Mouse (Mus musculus): Measurements from ENCODE around the gene Apopt1. TPM values are rescaled to one million over a fixed set of nuclear protein-coding genes. Genes with fewer than 3 reads are reported as not detected.
"Not testable (repeated sequence)": the region's sequence is repeated elsewhere in the genome, so short reads cannot be mapped to it uniquely, and the experiment has no call there.

Gene Apopt1
- polyA plus RNA-seq, 1 experiment from 2014 or later = 41.8 TPM

DNA sequence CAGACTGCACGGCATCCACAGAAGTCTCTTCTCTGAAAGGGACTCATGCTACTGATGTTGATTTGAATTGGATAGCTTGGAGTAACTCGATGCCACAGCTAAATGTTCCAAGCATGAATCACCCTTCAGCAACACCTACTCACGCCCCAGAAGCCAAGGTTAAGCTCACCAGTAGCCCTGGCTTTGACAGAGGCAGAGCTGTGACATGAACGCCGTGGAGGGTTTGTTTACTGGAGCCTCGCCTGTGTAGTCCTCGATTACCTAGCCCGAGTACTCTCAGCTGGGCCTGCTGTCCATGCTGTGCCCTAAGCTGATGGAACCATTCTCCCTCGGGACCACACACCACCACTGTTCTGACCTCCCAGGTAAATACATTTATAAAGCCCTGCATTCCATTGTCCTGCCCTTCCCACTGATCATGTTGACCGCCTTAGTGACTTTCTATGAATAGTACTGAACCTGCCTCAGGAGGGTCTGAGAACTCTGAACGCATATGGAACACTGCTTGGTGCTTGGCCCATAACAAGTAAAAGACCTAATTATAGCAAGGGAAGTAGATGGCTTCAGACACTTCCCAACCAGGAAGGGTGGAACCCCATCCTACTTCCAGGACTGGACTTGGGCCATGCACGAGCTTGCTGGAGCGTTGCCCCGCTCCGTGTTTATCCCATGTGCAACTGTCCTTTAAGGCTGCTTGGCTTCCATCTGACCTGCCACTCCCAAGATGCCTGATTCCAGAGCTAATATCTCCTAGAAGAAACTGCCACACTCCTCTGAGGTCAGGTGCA lies 7.7 kb upstream of the Apopt1 start:
- 20% methylated on average over 15 of the region's 15 CpGs for WGBS
- DNase-seq (ENCODE audit: low spot score) = no peak
- peak overlapping the region; percentile 85 for H3K27ac ChIP-seq (replicated peaks)
- no peak overlapping the region for H3K4me2 ChIP-seq (replicated peaks; ENCODE audit: low read depth)
- H3K27me3 ChIP-seq (ENCODE audit: control insufficient read depth, insufficient read depth, low read length) = no peaks in the 10 kb centered on the region
- H3K9me3 ChIP-seq (ENCODE audit: control insufficient read depth, low read length) = no peaks in the 10 kb centered on the region
- no peak overlapping the region for H3K4me3 ChIP-seq (ENCODE audit: low read depth, low read length)
- H3K9ac ChIP-seq (ENCODE audit: low read length) = no peak overlapping the region
- peak; percentile 70 for ATAC-seq (ENCODE audit: low FRiP score, low TSS enrichment)
- peaks cover 10% of the 10 kb centered on the region; the same call in 1 of the 2 replicates for H3K36me3 ChIP-seq (ENCODE audit: control insufficient read depth, insufficient read depth, low read length)
- peaks cover 13% of the 10 kb centered on the region for H3K4me1 ChIP-seq (replicated peaks; ENCODE audit: control insufficient read depth, insufficient read depth)
- TF ChIP-seq CTCF (IDR thresholded peaks at IDR 0.05; ENCODE audit: low read depth) (no peak), EP300 (optimal IDR thresholded peaks at IDR 0.05) (no peak)

DNA sequence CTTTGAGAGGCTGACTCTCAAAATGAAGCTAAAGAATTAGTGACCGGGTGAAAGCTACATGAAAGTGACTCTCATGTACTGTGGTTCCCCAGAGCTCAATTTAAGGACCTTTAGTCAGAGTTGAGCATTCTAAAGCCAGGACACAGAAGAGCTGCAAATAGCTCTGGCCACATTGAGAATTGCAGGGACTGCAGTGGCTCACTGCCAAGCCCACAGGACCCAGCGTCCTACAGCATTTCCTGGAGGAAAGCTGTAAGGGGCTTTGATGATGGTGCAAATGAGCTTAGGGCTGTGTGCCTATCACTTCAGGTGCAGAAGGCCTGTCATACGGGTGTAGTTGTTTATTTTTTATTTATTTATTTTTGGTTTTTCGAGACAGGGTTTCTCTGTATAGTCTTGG lies 4.9 kb upstream of the Apopt1 start:
- ATAC-seq (ENCODE audit: low FRiP score, low TSS enrichment) (no peak), DNase-seq (ENCODE audit: low spot score) (no peak)
- H3K27ac ChIP-seq (replicated peaks) = peak overlapping the region; percentile 4; the same call in 1 of the 2 replicates
- no peaks in the 10 kb centered on the region for H3K27me3 ChIP-seq (ENCODE audit: control insufficient read depth, insufficient read depth, low read length)
- no peak overlapping the region for H3K9ac ChIP-seq (ENCODE audit: low read length)
- no peak overlapping the region for H3K4me3 ChIP-seq (ENCODE audit: low read depth, low read length)
- H3K9me3 ChIP-seq (ENCODE audit: control insufficient read depth, low read length) = no peaks in the 10 kb centered on the region
- no peak for TF ChIP-seq EP300 (optimal IDR thresholded peaks at IDR 0.05)
- TF ChIP-seq CTCF (IDR thresholded peaks at IDR 0.05; ENCODE audit: low read depth) = no peak
- WGBS = 64% methylated on average over 4 of the region's 4 CpGs
- no peak overlapping the region for H3K4me2 ChIP-seq (replicated peaks; ENCODE audit: low read depth)
- peaks cover 16% of the 10 kb centered on the region for H3K4me1 ChIP-seq (replicated peaks; ENCODE audit: control insufficient read depth, insufficient read depth)
- H3K36me3 ChIP-seq (ENCODE audit: control insufficient read depth, insufficient read depth, low read length) = peaks cover 16% of the 10 kb centered on the region; the same call in 1 of the 2 replicates

DNA sequence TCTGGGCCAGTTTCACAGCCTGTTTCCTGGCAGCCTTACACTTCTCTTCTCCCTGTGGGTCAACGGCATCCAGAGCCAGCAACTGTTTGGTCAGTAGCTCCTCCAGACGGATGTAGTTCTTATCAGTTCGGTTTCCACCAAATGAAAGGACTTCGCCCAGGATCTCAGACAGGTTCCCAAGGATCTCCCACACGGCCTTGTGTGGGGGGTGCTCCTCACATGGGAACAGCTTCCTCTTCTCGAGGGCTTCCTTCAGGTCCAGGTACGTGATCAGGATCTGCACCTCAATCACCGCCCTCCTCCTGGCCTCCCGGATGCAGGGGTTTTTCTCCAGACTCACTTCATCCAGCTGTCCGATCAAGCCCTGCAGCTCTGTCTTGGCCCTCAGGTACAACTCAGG lies 3.0 kb upstream of the Apopt1 start:
- ATAC-seq (ENCODE audit: low FRiP score, low TSS enrichment) (no peak), DNase-seq (ENCODE audit: low spot score) (no peak)
- Histone ChIP-seq H3K4me1 (replicated peaks; ENCODE audit: control insufficient read depth, insufficient read depth) (peaks cover 11% of the 10 kb centered on the region), H3K27me3 (ENCODE audit: control insufficient read depth, insufficient read depth, low read length) (no peaks in the 10 kb centered on the region), H3K4me3 (ENCODE audit: low read depth, low read length) (no peak overlapping the region), H3K9me3 (ENCODE audit: control insufficient read depth, low read length) (no peaks in the 10 kb centered on the region), H3K9ac (ENCODE audit: low read length) (no peak overlapping the region), H3K36me3 (ENCODE audit: control insufficient read depth, insufficient read depth, low read length) (peaks cover 16% of the 10 kb centered on the region; the same call in 1 of the 2 replicates), H3K27ac (replicated peaks) (no peak overlapping the region), H3K4me2 (replicated peaks; ENCODE audit: low read depth) (no peak overlapping the region)
- TF ChIP-seq CTCF (IDR thresholded peaks at IDR 0.05; ENCODE audit: low read depth) (no peak), EP300 (optimal IDR thresholded peaks at IDR 0.05) (no peak)
- 82% methylated on average over 10 of the region's 10 CpGs for WGBS

DNA sequence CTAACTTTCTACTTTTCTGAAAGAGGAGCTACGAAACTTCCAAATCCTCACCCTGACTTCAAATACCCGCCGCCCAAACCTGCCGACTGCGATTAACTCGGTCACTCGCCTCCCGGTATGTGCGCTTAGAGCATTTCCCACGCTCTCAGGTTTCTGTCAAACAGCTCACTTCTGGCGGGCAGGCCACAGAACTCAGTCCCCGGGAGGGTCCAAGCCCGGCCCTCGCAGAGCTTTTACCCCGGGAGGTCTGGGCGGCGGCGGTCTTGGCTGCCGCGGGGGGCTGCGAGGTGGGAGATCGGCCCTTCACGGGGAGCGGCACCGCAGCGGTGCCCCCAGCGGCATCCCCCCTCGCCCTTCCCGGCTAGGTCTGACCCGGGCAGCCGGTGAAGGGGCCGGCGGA lies 585 bp upstream of the Apopt1 start:
- TF ChIP-seq EP300 (optimal IDR thresholded peaks at IDR 0.05) (no peak), CTCF (IDR thresholded peaks at IDR 0.05; ENCODE audit: low read depth) (no peak)
- DNase-seq (ENCODE audit: low spot score) = no peak
- peak overlapping the region; percentile 83 for H3K4me2 ChIP-seq (replicated peaks; ENCODE audit: low read depth)
- no peaks in the 10 kb centered on the region for H3K9me3 ChIP-seq (ENCODE audit: control insufficient read depth, low read length)
- no peaks in the 10 kb centered on the region for H3K27me3 ChIP-seq (ENCODE audit: control insufficient read depth, insufficient read depth, low read length)
- H3K4me3 ChIP-seq (ENCODE audit: low read depth, low read length) = peak overlapping the region; percentile 94
- peaks cover 3% of the 10 kb centered on the region; the same call in 1 of the 2 replicates for H3K4me1 ChIP-seq (replicated peaks; ENCODE audit: control insufficient read depth, insufficient read depth)
- ATAC-seq (ENCODE audit: low FRiP score, low TSS enrichment) = peak; percentile 6; the same call in 1 of the 2 replicates
- WGBS = under 1% methylated on average over 29 of the region's 33 CpGs
- peaks cover 16% of the 10 kb centered on the region; the same call in 1 of the 2 replicates for H3K36me3 ChIP-seq (ENCODE audit: control insufficient read depth, insufficient read depth, low read length)
- peak overlapping the region; percentile 97 for H3K9ac ChIP-seq (ENCODE audit: low read length)
- H3K27ac ChIP-seq (replicated peaks) = peak overlapping the region; percentile 88

DNA sequence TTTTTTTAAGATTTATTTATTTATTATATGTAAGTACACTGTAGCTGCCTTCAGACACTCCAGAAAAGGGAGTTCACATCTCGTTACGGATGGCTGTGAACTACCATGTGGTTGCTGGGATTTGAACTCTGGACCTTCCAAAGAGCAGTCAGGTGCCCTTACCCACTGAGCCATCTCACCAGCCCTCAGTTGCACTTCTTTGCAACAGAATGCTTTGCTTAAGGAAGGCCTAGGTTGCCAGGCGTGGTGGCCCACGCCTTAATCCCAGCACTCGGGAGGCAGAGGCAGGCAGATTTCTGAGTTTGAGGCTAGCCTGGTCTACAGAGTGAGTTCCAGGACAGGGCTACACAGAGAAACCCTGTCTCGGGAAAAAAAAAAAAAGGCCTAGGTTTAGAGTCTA lies 819 bp downstream of the Apopt1 start:
- WGBS = 66% methylated on average over 6 of the region's 6 CpGs
- not testable (repeated sequence) for H3K9ac ChIP-seq (ENCODE audit: low read length); H3K4me1 ChIP-seq (replicated peaks; ENCODE audit: control insufficient read depth, insufficient read depth)

DNA sequence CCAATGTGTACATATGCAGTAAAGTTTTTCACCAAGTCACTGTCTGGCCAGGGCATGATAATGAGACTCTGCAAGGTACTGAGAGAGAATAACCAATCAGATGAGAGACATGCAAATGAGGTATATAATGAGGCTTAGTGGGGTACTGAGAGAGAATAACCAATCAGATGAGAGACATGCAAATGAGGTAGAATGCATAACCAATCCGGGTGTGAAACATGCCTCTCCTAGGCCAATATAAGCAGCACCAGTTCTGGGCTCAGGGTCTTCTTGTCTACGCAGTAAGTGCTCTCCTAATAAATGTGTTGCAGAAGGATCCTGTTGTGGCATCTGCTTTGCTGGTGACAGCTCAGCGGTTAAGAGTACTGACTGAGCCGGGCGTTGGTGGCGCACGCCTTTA lies 3.4 kb downstream of the Apopt1 start:
- Histone ChIP-seq H3K27ac (replicated peaks) (no peak overlapping the region), H3K9ac (ENCODE audit: low read length) (no peak overlapping the region), H3K36me3 (ENCODE audit: control insufficient read depth, insufficient read depth, low read length) (no peaks in the 10 kb centered on the region), H3K27me3 (ENCODE audit: control insufficient read depth, insufficient read depth, low read length) (no peaks in the 10 kb centered on the region), H3K4me1 (replicated peaks; ENCODE audit: control insufficient read depth, insufficient read depth) (peaks cover 2% of the 10 kb centered on the region; the same call in 1 of the 2 replicates), H3K4me3 (ENCODE audit: low read depth, low read length) (no peak overlapping the region), H3K9me3 (ENCODE audit: control insufficient read depth, low read length) (no peaks in the 10 kb centered on the region), H3K4me2 (replicated peaks; ENCODE audit: low read depth) (no peak overlapping the region)
- no peak for TF ChIP-seq EP300 (optimal IDR thresholded peaks at IDR 0.05)
- no peak for TF ChIP-seq CTCF (IDR thresholded peaks at IDR 0.05; ENCODE audit: low read depth)
- ATAC-seq (ENCODE audit: low FRiP score, low TSS enrichment) (no peak), DNase-seq (ENCODE audit: low spot score) (no peak)
- WGBS = 100% methylated on average over 7 of the region's 7 CpGs

More for the DNA sequence above, 819 bp downstream of the Apopt1 start:
- Histone ChIP-seq H3K4me3 (ENCODE audit: low read depth, low read length) (peak overlapping the region; percentile 94), H3K36me3 (ENCODE audit: control insufficient read depth, insufficient read depth, low read length) (peaks cover 13% of the 10 kb centered on the region; the same call in 1 of the 2 replicates), H3K4me2 (replicated peaks; ENCODE audit: low read depth) (peak overlapping the region; percentile 59; the same call in 1 of the 2 replicates)
- not testable (repeated sequence) for ATAC-seq (ENCODE audit: low FRiP score, low TSS enrichment); H3K27ac ChIP-seq (replicated peaks); H3K9me3 ChIP-seq (ENCODE audit: control insufficient read depth, low read length); H3K27me3 ChIP-seq (ENCODE audit: control insufficient read depth, insufficient read depth, low read length); DNase-seq (ENCODE audit: low spot score)

All from stomach, postnatal 0 days (tissue).